Mouse (Mus musculus) spleen, embryonic (tissue): ENCODE data around the gene Acadvl.

ENCODE experiments used
- CTCF ChIA-PET: fragments of 350-600 bp; sonication (Branson Sonifier 250); formaldehyde crosslinking; loops from one replicate; lab custom pipeline; 2022; lab: Charles Lee

Gene Acadvl

DNA sequence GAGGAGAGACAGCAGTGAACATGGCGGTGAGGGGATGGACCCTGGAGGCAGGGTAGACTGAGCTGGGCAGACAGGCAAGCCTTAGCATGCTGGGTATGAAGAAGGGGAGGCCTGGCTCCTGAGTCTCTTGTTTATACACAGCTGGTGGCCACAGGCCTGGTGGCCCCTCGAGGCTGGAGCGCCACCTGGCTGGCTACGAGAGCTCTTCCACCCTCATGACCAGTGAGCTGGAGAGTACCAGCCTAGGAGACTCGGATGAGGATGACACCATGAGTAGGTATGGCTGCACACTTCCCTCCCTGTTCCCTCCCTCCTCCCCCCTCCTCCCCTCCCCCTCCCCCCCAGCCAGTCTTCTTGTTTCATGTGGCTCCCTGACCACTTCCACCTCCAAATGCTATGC is 9.7 kb downstream of the Acadvl start:
- CTCF ChIA-PET = interaction anchor here (0.9 kb wide), 1 partner anchor 72 kb away, joined by 3 read pairs; no protein-coding TSS in a partner anchor

DNA sequence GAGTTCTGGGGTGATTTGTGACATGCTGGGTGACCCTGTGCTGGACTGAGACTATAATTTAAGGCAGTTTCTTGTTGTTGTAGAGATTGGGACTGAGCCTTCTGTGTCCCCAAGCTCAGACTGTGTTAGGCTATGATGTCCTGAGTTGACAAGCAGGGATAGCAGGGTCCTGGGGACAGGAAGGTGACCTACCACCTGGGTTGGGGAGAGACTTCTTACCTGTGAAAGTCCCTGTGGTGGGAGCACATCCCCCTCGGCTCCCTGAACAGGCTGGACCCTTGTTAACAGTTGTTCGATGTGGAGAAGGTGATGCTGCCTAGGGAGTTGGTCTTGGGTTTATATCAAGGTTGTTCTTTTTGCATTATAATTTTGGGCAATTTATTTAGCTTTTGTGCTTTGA is 12.7 kb downstream of the Acadvl start:
- CTCF ChIA-PET = interaction anchor here (0.8 to 0.9 kb wide), 2 partner anchors 20 to 28 kb away, joined by 3 to 4 read pairs; partner anchors contain the start of gene Elp5

DNA sequence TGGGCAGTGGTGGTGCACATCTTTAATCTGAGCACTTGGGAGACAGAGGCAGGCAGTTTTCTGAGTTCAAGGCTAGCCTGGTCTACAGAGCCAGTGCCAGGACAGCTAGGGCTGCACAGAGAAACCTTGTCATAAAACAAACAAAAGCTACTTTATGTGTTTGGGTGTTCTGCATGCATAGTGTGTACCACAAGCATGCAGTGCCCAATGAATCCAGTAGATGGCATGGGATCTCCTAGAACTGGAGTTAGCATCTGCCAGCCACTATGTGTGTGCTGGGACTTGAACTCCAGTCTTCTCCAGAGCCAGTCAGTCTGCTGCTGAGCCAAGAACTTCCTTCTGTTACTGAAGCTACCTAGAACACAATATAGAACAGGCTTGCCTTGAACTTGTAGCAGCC is 13.3 kb downstream of the Acadvl start:
- CTCF ChIA-PET = interaction anchor here (0.7 kb wide), 1 partner anchor 21 kb away, joined by 3 read pairs; no protein-coding TSS in a partner anchor

DNA sequence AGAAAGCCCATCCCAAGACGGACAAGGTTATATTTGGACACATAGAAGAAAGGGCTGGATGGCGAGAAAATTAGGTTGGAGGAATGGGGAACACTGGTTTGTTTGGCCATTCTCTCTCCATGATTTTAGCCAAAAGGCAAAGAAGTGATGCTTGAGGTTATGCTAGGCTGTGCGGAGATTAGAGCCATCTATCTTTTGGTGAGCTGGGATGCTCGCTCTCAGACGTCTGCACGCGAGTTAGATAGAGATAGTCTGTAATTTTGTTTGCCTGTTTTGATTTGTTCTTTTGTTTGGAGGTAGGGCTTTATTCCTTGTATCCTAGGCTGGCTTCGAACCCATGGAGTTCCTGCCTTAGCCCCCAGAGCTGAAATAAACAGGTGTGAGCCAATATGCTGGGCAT is 14.1 kb downstream of the Acadvl start:
- CTCF ChIA-PET = no interaction called here

DNA sequence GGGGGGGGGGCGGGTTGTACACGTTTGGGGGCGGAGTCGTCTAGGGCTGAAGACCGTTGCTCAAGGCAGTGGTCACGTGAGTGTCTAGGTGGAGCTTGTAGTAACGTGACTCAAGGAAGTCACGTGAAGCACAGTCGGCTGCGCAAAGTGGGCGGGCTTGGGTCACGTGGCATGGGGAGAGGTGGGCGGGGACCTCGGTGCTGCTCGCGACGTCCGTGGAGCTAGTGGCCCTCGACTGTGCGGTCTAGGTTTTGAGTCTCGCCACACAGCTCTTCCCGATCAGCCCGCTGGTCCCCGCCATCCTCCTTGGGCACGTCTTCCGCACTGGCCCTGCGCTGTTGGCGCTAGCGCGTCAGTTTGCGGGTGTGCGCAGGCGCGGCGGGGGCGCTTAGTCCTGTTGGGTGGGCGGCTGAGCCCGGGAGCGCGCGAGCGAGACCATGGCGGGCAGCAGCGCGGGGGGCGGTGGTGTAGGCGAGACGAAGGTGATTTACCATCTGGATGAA is 14.8 kb downstream of the Acadvl start, which contains the start of gene Dvl2:
TSS of gene Dvl2 (plus strand) at position 200 of the 503 bp plus-strand sequence.
- CTCF ChIA-PET = no interaction called here

DNA sequence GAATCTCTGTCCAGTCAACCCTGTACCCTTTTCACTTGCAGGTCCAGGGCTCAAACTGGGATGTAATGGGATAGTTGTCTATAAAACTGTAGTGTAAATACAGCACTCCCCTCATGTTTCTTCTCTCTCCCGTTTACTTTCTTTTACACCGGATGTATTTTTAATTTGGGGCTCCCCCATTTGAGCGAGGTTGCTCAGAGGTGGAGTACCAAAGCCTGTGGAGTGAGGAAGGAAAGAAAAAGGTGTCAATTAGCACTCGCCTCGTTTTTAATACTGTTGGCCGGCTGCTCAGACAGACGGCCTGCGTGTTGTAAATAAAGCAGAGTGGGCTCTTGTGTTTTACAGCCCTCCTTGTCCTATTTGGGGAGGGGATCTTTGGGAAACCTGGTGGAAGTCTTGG is 15.5 kb downstream of the Acadvl start:
- CTCF ChIA-PET = no interaction called here

DNA sequence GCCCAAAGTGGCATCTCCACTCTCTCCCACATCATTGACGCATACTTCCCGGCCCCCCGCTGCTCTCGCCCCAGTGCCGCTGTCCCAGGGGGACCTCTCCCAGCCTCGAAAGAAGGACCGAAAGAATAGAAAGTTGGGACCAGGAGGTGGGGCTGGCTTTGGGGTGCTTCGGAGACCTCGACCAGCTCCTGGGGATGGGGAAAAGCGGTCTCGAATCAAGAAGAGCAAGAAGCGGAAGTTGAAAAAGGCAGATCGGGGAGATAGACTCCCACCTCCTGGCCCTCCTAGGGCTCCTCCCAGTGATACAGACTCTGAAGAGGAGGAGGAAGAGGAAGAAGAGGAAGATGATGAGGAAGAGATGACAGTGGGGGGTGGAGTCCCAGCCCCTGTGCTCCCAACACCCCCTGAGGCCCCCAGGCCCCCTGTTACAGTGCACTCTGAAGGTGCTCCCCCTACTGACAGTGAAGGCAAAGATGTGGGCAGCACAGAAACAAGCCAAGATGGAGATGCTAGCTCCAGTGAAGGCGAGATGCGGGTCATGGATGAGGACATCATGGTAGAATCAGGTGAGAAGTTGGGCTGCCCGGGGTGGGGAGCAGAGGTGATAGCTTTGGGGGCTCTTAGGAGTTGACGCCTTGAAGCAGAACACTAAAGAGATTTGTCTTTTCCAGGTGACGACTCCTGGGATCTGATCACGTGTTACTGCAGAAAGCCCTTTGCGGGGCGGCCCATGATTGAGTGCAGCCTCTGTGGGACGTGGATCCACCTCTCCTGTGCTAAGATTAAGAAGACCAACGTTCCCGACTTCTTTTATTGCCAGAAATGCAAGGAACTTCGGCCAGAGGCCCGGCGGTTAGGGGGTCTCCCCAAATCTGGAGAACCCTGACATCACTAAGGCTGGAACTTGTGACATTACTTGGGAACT is 16.4 kb downstream of the Acadvl start:
- CTCF ChIA-PET = no interaction called here

DNA sequence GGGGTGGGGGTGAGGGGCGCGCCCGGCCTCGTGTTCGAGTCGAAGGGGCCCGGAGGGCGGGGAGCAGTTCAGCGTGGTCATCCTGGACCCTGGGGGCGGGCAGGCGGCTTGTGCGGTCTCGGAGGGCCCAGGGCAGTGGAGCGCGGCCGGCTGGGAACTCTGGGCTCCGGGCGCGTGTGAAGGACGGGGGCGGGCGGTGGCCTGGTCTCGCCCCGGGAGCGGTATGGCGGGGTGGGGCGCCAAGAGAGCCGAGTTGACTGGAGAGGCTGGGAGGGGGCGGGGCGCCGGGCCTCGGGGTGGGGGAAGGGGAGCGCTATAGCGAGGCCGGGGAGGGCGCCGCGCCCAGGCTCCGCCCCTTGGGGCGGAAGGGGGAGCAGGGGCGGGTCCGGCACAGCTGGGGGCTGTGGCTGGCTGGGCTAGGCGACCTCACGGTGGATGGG is 18.1 kb downstream of the Acadvl start:
- CTCF ChIA-PET = no interaction called here

DNA sequence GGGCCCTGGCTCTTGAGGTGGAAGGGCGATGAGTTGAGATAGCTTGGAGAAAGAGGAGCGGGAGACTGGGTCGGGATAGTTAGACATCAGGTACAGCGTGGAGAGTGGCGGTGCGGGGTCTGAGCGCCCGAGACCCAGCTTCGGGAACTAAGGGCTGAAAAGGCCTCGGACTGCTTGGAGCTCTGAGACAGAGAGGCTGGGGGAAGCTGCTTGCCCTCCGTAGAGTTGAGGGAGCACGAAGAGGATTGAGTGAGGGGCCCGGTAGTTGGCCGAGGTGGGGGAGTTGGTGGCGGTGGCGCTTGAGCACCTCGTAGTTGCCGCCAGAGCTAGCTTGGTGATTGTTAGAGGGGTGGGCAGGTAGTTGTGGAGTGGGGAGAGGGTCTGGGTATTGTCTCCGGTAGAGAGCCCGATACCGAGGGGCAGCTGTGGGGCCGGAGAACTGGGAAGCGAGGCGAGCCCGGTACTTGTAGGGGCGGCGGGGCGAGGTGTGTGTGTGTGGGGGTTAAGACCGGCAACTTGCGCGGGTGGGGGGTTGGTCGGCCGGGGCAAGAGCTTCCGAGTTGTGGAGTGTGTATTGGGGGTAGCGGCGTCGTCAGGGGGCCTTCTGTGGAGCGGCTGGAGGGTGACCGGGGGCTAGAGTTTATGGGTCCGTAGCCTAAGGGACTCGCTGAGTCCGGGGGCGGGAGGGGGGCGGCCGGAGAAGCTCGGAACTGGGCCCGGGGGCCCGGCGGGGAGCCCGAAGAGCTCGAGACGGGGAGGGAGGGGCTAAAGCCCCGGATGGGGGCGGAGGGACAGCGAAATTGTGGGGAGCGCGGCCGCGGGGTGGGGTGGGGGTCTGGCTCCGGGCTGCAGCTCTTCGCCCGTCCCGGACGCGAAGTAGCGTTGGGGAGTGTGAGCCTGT is 18.8 kb downstream of the Acadvl start:
- CTCF ChIA-PET = no interaction called here

DNA sequence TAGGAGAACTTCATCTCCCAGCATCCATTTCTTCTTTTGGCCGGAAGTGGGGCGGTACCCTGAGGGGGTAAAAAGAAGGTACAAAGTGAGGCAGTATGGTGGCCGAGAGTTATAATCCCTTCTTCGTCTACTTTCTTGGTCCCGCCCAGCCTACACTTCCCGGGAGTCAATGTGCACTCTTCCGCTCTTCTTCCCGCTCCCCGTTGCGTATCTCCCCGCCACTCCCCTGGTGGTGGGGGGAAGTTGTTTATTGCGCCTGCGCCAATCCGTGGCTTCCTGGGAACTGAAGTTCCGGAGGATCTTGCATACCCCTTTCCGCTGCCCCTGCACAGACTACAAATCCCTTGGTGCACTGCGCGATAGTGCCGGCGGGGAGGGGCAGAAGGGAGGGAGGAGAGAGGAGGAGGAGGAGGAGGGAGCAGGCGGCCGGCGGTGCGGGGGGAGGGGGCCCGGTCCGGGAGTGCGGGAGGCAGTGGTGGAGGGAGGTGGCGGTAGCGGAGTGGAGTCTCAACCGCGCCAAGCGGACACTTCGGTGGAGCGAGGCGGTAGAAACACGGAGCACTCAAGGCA is 19.7 kb downstream of the Acadvl start, which contains the start of gene Phf23:
TSS of gene Phf23 (plus strand) at position 387 of the 570 bp plus-strand sequence.
- CTCF ChIA-PET = no interaction called here

DNA sequence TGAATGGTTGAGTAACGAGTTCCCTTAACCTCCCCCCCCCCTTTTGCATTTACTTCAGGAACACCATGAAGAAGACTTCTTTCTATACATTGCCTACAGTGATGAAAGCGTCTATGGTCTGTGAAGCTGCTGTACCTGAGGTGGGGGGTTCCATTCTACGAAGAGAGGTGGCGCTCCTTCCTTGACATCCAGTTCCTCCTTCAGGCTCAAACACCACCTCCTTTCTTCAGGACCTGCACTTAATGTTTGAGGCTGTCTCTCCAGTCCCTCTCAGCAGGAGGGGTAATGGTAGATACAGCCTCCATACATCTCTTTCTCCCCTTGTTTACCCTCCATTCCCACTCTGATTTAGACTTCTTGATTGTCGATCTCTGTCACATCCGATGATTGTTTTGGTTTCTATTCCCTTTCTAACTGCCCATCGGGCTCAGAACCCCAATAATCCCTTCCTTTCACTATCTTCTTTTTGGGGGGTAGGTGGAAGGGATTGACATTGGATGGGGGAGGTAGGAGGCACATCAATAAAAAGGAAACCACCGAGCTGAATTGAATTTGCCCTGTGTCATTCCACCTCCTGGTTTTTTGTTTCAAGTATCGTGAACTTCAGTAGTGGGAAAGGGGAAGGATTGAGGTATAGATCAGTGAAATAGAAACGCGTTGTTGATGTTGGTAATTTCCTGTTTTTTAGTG is 20.7 kb downstream of the Acadvl start:
- CTCF ChIA-PET = no interaction called here

DNA sequence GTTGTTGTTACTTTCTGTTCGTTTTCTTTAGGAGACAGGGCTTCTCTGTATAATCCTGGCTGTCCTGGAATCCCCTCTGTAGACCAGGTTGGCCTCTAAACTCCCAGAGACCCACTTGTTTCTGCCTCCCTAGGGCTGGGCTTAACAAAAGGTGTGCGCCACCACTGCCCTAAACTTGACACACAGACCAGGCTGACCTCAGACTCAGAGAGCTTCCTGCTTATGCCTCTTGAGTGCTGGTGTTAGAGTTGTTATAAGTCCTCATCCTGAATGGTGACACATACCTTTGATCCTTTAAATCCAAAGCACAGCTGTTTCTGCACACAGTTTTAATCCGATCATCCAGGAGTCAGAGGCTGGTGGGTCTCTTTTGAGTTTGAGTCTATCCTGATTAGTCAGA is 22.3 kb downstream of the Acadvl start:
- CTCF ChIA-PET = no interaction called here

DNA sequence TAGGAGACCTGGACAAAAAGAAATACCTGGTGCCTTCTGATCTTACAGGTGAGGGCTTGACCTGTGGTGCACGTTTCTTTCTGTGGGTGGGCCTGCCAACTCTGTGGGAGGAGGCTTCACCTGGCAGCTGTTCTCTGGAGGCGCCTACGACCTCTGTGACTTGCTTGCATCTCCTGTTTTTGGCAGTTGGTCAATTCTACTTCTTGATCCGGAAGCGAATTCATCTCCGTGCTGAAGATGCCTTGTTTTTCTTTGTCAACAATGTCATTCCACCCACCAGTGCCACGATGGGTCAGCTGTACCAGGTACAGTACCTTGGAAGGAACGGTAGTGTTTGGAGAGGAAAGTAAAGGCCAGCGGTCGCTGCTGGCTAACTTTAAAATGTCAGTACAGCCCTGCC is 22.8 kb downstream of the Acadvl start:
- CTCF ChIA-PET = interaction anchor here (0.6 kb wide), 1 partner anchor 36 kb away, joined by 4 read pairs; no protein-coding TSS in a partner anchor

DNA sequence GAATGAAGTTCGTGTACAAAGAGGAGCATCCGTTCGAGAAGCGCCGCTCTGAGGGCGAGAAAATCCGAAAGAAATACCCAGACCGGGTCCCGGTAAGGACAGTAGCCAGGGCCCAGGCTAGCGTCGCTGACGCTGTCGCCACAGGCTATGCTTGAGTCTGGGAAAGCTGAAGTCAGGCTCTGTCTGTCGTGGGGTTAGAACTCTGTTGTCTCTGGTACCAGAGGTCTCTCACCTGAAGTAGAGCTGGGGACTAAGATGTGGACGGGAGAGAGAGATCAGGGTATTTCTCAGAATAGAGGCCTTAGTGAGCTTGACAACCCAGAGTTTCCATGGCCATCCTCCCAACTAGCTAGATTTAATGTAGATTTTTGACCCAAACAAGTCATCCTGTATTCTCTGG is 23.5 kb downstream of the Acadvl start:
- CTCF ChIA-PET = interaction anchor here (0.6 kb wide), 1 partner anchor 36 kb away, joined by 4 read pairs; no protein-coding TSS in a partner anchor

DNA sequence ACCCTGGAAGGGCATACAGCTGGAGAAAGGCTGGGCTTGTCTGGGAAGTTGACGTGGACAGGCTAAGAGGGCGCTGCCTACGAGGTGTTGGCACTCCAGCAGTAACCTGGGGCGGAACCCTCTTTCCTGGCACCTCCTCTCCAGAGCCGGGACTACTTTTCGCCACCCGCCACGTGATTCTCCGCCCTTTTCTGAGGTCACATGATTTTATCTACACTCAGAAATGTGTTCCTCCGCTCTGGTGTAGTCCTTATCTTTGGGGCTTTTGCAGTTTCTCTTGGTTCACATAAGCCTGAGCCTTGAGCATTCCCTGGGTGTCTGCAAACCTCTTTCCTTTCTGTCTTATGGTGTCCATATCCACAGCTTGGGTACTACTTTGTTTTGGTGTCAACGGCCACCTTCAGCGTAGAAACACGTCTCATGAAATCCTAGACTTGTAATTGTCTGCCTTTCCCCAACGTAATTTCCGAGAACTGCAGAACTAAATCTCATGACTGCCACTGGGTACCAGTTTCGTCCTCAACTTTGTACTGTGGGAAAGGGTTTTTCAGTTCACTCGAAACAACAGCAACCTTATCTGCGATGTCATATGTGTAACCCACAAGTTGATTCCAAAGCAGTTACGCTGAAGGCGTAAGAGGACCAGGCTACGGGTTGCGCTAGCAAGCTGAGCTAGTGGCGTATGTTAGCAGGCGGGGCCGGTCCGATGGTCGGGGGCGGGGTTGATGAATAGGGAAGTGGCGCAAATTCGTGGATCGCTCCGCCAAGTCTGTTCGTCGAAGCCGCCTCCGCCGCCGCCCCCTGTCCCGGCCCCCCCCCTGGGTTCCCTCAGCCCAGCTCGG is 24.1 kb downstream of the Acadvl start, which contains the start of gene Gabarap:
TSS of gene Gabarap (plus strand) at position 294 of the 842 bp plus-strand sequence.
- CTCF ChIA-PET = no interaction called here

DNA sequence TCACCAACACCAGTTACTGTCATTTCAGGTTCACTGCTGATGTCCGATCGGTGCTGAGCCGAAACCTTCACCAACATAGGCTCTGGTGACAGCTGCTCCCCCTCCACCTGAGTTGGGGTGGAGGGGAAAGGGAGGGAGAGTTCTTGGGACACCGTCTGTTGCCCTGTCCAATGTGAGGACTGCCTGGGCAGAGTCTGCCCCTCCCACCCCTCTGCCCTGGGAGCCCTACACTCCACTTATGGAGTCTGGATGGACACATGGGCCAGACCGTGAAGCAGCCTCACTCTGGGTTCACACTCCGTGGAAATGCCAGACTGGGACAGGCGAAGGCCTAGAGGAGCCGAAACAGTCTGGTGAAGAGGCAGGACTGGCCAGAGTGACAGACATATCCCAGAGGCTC is 25.3 kb downstream of the Acadvl start:
- CTCF ChIA-PET = no interaction called here

DNA sequence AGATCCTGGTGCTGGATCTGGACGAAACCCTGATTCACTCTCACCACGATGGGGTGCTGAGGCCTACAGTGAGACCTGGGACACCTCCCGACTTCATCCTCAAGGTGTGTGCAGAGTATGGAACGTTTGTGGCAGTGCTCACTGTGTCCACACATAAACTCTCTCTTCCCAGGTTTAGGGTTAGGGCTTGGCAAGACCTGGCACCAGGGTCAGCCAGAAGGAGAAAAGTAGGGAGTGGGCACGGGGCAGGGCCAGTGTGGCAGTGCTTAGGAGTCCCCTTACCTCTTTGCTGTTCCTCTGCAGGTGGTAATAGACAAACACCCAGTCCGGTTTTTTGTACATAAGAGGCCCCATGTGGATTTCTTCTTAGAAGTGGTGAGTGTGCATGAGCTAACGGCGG is 30.8 kb downstream of the Acadvl start:
- CTCF ChIA-PET = no interaction called here

DNA sequence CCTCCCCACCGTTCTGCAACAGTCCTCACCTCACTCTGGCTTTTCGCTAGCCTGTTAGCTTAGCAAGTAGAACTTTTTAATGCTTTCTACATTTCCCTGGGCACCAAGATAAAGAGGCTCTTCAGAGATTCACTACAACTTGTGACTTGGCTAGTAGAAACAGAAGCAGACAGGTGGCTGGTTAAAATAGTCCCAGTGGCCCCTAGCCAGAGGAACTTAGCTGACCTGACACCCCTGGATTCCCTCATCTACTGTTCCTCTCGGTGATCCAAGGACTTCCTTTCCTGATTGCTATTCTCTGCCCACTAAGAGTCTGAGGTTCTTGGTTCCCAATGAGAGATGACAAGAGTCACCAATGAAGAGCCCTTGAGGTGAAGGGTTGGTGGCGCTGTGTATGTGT is 31.8 kb downstream of the Acadvl start:
- CTCF ChIA-PET = no interaction called here

DNA sequence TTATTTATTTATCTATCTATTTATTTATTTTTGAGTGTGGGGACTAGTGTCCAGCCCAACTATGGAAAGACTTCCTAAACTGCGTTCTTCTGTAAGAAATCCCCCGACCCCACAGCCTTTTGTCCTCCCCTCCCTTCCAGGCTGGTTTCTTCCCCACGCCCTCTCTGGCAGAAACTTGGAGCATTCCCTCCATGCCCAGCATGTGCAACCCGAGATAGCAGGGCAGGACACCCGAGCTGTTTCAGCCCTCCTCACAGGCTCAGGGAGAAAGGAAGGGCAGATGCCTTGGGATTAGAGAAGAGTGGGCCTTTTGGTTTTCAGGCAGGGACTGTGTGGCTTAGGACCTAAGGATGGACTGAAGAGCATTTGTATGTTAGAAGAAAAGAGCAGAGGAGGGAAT is 32.3 kb downstream of the Acadvl start:
- CTCF ChIA-PET = interaction anchor here (1.2 kb wide), 1 partner anchor 20 kb away, joined by 3 read pairs; no protein-coding TSS in a partner anchor
